Mouse (Mus musculus): ENCODE data around the gene Zfp386.

The Zfp386 gene

DNA sequence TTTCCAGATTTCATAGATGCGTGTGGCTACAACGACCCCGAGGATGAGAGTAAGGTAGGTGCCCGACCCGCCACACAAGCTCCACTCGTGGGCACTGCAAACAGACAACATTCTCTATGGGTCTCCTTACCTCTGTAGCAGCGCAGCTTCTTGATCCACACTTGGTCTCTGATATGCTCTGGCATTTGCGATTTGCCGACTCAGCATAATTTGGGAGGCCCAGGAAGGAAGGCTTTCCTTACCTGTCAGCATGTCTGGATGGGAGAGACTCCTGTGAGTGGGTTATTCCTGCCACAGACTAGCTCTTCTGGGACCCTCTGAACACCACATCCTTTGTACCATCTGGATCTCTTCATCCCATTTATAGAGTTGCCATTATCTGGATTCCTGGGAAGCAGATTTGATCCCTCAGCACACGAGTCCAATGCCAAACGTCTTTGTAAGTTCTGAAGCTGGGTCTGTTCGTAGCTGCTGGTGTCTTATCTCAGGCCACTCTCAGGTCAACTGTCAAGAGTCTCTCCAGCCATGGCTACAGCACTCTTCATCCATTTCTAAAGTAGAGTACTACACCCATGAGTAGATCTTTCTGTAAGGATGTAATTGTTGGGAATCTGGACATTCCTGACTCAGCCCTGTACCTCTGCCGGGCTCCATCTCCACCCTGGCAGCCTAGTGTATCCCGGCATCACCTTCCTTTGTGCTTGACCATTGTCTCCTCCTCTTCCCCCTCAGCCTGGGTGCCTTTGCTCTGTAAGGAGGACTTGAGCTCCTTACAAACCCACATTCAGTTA, 47.4 kb downstream of the Zfp386 start:
- no peak for DNase-seq

DNA sequence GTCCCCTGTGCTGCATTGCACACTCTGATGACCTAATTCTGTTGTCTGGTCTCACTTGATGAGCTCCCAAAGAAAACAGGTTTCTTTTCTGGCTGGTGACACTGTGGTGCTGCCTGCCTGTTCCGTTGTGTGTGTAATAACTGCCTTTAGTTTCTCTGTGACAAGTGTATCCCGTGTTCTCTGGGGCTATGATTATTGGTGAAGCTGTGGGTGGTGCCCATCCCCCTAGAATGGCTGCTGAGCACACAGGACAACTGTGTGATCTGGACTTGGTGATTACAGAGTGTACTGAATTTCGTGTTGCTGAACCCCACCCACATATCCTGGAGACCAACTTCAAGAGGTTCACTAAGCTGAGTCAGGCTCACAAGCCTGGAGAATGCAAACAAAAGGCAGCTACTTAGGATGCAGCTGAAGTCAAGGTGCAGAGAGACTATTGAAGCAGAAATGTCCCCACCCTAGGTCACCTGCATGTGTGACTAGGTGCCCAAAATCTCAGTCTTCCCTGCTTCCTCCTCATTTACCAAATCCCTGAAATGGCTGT, 48.9 kb downstream of the Zfp386 start:
- no peak for DNase-seq

DNA sequence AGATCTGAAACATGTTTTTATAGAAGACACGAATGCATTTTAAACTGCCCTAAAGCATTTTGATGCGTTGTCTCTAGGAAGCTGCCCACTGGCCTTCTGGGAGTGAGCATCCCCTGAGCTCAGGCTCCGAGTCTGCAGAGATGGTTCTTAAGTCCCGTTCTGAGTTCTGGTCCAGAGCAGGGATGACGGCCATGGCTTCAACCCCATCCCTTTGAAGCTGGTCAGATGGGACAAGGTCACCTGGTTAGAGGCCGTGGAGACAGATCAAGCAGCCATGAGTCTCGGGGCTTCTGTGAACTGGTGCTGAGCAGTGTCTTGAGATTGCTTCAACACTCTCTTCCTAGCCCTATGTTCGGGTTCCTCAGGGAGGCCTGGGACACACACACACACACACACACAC, 49.6 kb downstream of the Zfp386 start:
- no peak for DNase-seq

DNA sequence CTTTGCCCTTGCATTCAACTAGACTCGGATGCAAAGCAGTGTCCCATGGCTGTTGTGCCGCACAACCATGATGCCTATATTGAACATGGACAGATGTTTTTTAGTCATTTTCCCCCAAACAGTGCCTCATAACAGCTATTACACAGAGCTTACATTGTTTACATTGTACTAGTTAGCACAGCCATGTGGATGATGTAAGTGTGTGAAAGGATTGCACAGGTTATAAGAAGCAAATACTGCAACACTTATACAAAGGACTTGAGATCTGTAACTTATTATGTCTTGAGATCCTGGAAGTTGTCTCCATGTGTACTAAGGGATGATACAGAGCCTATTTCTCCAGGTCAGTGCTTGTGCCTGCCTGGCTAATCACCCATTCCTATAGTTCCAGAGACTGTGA, 54.4 kb downstream of the Zfp386 start:
- no peak for DNase-seq

DNA sequence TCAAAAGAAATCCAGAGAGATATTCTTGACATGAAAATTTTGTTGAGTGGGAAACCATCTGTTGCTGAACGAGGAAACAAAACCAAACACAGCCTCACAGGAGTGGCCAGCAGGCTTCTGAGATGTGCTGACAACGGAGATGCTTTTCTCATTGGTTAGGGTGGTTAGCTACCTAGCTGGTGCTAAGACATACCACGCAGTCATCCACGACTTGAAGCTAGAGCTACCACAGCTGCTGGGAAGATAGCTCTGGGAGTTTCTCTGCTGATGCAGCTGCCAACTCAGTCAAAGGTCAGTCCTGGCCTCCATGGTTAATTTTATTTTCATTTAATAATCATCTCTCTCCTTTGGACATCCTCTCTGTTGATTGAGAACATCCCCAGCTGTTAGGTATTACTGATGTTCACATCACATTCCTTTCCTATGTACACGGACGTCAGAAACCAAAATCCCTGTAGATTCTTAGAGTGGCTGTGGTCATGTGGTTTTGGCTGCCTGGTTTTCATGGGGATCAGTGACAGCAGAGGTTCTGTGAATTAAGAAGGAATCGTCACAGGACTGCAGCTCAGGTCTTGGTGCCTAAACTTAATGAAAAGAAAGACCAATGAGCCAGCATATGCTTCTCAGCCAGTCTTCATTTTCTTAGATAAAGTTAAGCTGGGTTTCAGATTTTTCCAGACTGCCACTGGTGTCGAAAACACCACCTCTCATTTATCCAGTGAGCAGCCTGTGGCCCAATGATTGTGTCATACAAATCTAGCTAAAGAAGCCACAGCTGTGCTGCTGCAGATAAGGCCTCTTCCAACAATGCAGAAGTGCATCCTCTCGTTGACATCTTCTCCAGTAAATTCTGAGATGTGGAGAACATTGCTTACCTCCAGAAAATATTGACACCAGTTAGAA, 62.2 kb downstream of the Zfp386 start:
- no peak for DNase-seq

DNA sequence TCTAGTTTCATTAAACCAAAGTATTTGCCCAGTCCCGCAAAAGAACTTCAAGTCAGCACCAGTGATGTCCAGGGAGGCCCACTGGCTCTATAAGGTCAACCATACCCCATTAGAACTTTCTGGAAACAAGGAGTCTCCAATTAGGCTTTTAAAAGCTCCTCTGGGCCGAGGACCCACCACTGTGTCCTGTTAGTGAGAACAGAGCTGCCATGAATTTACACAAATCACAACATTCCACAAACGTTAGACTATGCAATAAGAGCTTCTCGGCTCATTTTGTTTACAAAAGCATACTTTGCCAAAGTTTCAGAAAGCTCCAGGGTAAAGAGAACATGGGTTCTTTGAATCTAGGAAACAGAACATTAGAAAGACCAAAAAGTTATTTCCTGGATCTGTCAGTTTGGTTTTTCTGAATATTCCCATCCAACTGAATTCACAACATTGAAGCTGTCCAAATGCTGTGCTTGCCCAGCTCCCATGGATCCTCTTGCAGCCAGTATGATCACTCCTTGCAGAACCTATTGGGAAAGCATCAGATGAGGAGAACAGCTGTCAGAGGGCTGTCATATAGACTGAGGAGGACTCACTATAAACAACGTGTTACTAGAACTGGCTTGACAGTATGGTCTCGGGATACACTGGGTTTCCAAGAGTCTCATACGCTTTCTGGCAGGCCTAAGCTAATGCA, 63.6 kb downstream of the Zfp386 start:
- no peak for DNase-seq
